Mouse (Mus musculus) brain, adult 2 months (tissue): ENCODE measurements at regions not wholly inside any gene's neighbourhood (a gene's known extent, or its start where the extent isn't known, plus 50 kb on each side); places are given as distances from the start of the nearest gene placed in this dataset.

Experiments used
- DNase-seq: peaks from one replicate; pipeline ENCODE4 v3.0.0; 2011; ENCODE audit warnings: low read depth, low spot score

DNA sequence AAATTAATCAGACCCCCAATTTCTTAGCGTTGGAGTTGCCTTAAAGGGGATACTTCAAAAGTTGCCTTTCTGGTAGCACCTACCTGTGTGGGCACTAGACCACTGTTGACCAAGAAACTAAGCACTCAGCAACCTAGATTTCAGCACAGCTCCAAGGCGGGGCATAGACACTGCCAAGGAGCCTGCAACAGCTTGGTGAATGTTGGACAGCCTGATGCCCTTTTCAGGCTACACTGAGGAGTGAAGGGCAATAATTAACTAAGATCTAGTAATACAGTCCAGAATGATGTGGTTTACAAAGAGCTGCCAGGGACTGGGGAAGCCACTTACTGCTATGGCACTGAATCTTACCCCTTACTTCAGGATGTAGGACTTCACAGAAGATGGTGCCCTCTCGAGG lies 304.9 kb downstream of the Satb1 start:
- no peak for DNase-seq

- DNase-seq: no peak
Observed at GRCm38 (mm10) chr17:51526881-51527280, 306.2 kb downstream of the Satb1 start.

GRCm38 (mm10) chr17:51526464-51526863 lies 306.6 kb downstream of the Satb1 start:
- DNase-seq: no peak

GRCm38 (mm10) chr17:51526021-51526420 lies 307.1 kb downstream of the Satb1 start:
- DNase-seq: no peak

DNA sequence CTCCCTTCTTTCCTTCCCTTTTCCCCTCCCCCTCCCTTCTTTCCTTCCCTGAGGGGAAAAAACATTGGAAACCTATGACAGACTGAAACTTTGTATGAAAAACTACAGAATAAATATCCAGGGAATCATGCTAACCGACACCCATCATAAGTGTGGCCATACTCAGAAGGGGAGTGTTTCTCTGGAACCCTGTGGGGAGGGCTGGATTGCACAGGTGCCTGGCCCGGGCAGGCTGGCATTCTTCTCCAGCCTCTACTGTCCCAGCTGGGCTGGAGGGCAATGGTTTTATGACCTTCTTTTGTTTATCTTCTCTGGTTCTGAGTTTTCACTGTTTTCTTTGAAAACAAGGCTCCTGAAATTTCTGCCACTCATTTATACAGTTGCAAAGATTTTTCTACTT lies 307.9 kb downstream of the Satb1 start:
- DNase-seq: no peak

DNA sequence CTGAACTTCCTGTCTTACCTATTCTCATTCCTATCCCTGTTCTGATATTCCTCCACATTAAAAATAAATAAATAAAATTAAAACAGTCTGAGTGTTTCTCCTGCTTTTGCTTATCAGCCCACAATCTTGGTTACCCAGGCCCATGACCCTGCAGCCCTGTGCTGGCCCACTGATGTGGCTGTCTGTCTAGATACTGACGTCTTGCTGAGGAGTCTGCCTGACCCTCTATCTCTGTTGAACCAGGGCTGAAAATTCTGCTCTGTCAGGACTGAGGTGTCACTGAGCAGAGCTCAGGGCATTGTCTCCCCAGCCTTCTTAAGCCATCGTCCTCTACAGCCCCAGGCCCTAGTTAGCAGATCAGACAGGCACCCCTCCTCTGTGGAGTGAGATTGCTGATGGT lies 321.2 kb downstream of the Satb1 start:
- no peak for DNase-seq

DNA sequence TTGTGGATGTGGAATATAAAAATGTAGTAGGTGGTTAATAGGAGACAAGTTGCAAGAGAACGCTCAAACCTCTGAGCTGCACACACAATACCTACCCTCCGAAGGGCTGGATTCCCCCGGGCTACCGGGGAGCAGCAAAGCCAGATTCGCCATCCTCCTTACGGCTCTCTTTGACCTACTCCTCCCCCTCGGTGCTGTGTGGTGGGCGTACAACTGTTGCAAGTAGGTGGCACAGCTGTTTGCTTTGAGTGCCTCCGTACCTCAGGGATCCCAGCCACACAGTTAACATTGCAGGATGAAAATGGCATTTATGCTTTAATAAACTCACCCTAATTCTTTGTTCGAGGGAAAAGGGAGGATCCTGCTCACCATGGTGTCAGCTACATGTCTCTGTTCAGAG lies 321.6 kb upstream of the Tbc1d5 start:
- DNase-seq: peak; percentile 34

- no peak for DNase-seq
Observed at GRCm38 (mm10) chr17:51499541-51499940, 320.4 kb upstream of the Tbc1d5 start.

DNA sequence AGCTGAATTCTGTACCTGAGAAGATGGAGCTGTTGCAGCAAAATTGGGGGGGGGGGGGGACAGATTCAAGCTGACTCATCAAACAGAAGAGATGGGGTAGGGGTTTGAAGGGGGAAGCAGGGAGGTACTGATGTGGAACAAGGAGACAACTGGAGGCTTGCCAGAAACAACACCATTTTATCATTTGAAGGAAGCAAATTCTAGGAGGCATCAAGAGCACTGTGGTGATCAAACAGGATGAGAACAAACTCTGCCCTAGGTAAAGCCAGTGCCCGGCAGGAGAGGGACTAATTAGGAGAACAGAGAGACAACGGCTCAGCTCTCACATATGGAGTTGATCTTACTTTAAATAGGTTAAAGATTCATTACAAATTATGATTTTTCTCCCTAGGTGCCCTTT lies 315.9 kb upstream of the Tbc1d5 start:
- DNase-seq: no peak

DNA sequence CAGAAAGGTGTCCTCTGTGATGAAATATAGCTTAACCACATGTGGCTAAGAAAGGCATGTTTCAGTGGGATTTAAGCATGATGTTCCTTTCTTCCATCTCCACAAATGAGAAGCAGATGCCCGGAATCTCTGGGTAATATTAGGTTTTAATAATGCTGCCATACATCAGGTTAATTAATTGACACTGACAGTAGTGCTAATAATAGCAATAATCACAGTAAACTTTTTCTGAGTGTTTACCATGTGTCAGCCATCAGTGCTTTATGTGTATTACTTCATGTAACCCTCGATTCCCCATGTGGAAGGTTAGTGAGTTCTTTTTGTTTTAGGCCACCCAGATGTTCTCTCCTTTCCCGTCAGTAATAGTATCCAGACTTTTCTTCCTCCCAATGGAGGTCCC lies 310.2 kb upstream of the Tbc1d5 start:
- DNase-seq: no peak

DNA sequence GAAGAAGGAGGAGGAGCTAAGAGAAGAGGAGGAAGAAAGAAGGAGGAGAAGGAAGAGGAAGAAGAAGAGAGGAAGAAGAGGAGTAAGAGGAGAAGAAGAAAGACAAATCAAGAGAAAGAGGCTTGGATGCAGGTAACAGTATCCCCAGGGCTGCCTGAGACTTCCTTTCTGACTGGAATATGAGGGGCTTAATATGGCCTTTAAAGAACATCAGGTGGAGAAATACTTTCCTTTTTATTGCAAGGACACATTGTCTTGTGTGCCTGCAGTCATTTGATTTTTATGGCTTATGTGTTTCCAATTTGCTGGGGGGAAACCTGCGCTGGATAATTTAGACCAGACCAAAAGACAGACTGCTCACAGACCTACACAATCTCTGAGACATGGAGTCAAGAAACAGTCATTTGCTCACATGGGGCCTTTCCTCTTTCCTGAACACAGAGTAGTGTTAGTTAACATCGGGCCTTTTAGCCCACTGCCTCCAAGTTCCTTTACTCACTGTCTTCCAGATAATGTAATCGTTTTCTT lies 308.8 kb upstream of the Tbc1d5 start:
- DNase-seq: no peak

GRCm38 (mm10) chr17:51477810-51478209 lies 298.7 kb upstream of the Tbc1d5 start:
- DNase-seq: no peak

DNA sequence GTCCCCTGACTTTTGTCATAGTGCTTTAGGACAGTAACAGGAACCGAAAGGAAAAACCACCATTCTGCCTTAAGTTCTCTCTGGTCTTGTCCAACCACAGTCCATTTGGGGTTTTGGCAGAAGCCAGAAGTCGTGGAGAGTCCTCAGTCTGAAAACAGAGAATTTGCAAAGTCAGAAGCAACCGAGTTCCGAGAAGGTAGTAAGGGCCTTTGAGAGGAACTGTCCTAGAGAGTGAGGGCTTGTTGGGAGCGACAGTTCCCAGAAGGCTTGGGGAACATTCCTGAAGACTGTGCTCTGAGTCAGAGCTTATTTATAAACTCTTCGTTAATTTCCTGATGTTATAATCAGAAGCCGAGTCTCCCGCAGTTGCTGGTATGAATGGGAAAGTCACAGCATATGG lies 298.3 kb upstream of the Tbc1d5 start:
- DNase-seq: peak; percentile 58

DNA sequence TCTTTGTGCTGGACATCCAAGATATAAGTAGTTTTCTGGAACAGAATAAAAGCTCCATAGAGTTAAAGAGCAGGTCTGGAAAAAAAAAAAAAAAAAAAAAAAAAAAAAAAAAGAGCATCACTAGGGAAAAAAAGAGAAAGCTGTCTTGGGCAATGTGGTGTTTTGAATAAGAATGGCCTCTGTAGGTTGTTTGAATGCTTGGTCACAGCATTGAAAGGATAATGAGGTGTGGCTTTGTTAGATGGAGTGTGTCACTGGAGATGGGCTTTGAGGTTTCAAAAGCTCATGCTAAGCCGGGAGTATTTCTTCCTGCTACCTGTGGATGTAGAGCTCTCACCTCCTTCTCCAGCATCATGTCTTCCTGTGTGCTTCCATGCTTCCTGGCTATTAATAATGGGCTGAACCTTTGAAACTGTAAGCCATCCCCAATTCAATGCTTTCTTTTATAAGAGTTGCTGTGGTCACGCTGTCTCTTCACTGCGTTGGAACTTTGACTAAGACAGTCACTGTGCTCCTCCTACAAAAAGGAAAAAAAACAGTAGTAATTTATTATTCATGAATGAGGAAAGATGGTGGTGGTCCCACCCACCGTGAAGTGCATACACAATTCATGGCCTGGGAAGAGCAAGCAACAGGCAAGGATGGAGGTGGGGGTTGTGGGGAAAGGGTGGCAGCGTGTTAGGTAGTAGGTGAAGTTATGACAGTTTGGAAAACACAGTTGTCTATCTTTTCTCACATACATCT lies 283.2 kb upstream of the Tbc1d5 start:
- DNase-seq: no peak

DNA sequence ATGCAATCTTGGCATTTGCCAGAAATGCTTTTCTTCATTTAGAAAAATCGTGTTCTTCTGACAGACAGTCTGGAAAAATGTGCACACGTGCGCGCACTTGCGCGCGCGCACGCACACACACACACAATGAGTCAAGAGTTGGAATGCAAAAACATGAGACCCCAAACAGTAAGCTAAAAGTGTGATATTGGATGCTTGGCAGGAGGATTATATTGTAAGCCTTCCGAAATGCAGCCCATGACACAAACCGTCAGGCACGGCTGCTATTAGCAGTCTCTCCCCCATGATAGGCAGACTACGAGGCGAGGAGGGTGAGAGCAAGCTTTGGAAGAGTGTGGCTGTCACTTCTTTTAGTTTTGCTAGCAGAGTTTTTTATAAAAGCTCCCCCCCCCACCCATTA lies 282.1 kb upstream of the Tbc1d5 start:
- DNase-seq: peak; percentile 10

DNA sequence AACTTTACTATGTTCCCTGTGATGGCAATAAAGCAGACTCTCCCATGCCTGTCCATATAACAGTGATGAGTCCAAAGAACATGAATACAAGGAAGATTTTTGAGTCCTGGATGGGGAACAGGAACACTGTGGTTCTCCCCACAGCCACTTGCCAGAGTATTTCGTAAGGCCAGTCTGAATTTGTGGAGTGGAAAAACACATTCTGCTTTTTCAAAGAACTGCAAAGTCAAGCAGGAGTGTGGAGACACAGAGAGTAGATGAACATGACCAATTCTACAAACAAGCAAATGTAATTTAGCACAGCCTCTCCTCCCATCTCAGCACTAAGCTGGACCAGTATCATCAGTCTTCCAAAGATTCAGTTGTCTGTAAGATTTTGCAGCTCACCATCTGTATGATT lies 280.0 kb upstream of the Tbc1d5 start:
- DNase-seq: peak; percentile 11

DNA sequence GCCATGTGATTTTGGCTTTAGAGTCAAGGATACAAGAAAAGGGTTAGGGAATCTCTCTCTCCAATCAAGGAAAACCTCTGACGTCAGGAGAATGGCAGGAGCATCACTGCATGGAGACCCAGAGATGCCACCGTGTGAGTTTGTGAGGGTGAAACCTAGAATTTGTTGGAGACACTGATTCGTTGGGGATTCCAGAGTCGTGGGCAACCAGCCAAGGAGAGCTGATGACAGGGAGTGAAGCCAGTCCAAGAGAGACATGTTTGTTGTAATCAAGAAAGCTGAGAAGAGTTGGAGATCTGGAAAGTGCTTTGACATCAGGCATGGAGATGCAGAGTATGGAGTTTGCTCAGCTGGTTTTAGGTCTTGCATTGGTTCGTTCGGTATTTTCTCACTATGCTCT lies 236.6 kb upstream of the Tbc1d5 start:
- no peak for DNase-seq

DNA sequence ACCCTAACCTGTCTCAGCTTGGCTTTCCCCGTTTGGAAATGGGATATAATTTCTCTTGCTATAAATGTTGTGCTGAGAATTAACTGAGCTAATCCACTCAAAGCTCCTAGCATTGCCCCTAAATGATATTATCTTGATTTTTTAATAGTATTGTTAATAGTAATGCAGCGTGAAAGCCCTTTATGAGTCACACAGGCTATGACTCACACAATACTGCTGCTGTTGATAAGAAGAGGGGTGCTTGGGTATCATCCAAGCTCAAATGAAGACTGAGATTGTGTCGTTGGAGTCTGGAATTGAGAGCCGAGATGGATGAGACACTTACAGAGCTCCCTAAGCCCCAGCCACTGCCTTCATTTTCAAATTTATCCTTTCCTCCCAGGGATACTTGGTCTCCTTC lies 235.2 kb upstream of the Tbc1d5 start:
- peak; percentile 21 for DNase-seq

DNA sequence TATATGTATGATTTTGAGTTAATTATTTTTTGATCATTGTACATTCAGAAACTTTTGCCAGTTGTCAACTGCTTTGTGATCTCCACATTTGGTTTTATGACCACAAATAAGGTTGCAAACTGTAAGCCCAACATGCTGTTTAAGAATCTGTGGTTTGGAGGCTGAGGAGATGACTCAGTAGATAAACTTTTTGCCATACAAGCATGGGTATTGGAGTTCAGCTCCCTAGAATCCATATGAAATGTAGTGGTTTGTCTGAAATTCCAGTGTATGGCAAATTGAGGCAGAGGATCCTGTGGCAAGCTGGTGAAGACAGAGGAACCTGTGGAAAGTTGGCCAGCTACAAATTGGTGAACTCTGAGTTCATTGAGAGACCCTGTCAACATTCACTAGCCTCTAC lies 234.6 kb upstream of the Tbc1d5 start:
- DNase-seq: no peak

DNA sequence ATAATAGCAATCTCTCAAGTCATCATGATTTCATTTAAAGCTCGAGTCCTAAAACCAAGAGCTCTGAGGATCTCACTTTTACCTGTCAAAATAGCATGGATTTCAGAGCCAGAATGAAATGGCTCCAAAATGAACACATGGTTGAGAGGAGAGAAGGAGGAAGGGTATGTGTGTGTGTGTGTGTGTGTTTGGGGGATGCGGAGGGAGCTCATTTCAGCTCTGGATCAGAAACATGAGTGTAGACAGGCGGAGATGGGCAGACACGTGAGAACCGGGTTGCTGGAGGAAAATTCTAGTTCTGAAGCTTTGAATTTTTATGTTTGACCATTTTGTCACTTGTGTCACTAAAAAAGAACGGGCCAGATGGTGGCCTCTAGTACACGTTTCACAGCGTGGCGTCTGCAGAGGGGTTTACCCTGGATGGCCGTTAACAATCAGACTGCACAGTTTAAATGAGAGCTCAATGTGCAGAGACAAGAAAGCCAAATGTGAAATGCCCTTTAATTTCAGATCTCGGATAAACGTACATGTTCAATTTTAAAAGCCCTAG lies 232.5 kb upstream of the Tbc1d5 start:
- DNase-seq: peak; percentile 26

- DNase-seq: no peak
Observed at GRCm38 (mm10) chr17:51408894-51409293, 229.7 kb upstream of the Tbc1d5 start.

DNA sequence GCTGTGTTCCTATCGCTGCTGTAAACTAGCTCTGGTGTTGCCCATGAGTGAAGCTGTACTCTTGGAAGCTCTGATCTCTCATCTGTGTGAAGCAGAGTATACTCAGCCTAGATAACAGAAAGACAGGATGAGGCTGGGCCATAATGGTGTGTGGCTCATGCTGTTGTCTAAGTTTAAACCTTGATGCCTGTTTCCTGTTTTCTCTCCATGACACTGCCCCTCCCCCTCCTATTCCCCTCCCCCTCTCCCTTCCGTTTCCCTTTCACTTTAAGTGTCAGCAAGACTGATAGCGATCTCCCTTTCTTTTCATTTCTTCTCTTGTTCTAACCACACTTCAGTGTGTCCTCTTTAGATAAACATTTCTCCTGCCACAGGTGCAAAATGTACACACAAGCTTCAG lies 229.2 kb upstream of the Tbc1d5 start:
- no peak for DNase-seq

DNA sequence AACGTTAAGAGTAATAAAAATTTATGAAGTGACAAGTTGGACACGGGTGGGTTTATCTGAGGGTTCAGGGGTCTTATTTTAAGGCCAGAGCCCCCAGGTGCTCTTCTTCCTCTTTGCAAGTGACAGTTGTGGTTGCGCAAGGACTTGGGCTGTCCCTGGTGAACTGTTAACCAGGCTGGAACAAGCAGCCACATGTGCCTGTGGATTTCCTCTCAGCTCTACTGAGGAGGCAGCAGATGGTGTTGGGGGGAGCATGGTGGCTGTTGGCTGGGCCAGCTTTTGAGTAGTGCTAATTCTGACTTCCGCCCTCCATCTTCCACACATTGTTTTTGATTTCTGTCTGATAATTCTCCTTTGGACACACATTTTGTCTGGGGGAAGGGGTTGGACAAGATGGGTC lies 227.9 kb upstream of the Tbc1d5 start:
- peak; percentile 49 for DNase-seq

GRCm38 (mm10) chr17:51405059-51405458 lies 225.9 kb upstream of the Tbc1d5 start:
- peak; percentile 9 for DNase-seq
